Mouse (Mus musculus) cerebellum, postnatal 10 days (tissue): Measurements from ENCODE around the gene Crhr1.

Experiments
- DNase-seq, 2 experiments: peaks; one replicate each; pipeline ENCODE4 v3.0.0; 2021; ENCODE audit warnings: mixed read lengths in 2 of 2

Gene Crhr1

GRCm38 (mm10) chr11:104144930-104145329 is 12.3 kb downstream of the Crhr1 start:
- no peak for DNase-seq

GRCm38 (mm10) chr11:104148787-104149186 is 16.1 kb downstream of the Crhr1 start:
- DNase-seq = peak; percentile 77 to 84

- no peak for DNase-seq
These were observed 18.3 kb downstream of the Crhr1 start for GRCm38 (mm10) chr11:104150911-104151310.

GRCm38 (mm10) chr11:104154332-104154731 is 21.7 kb downstream of the Crhr1 start:
- peak in 1 of 2 experiments; percentile 44 for DNase-seq

- DNase-seq = peak; percentile 96 to 97
These were observed 22.4 kb downstream of the Crhr1 start for GRCm38 (mm10) chr11:104154820-104155635.

- DNase-seq = no peak
These were observed 23.2 kb downstream of the Crhr1 start for GRCm38 (mm10) chr11:104155899-104156298.

GRCm38 (mm10) chr11:104156391-104156790 is 23.7 kb downstream of the Crhr1 start:
- no peak for DNase-seq

GRCm38 (mm10) chr11:104157603-104158259 is 25.1 kb downstream of the Crhr1 start:
- DNase-seq = peak; percentile 90 to 94

- DNase-seq = peak in 1 of 2 experiments; percentile 36
These were observed 25.7 kb downstream of the Crhr1 start for GRCm38 (mm10) chr11:104158260-104158907.

- DNase-seq = peak in 1 of 2 experiments; percentile 50
These were observed 27.2 kb downstream of the Crhr1 start for GRCm38 (mm10) chr11:104159769-104160272.

GRCm38 (mm10) chr11:104161153-104161552 is 28.5 kb downstream of the Crhr1 start:
- no peak for DNase-seq

GRCm38 (mm10) chr11:104164257-104164656 is 31.6 kb downstream of the Crhr1 start:
- no peak for DNase-seq

GRCm38 (mm10) chr11:104171281-104171781 is 38.7 kb downstream of the Crhr1 start:
- DNase-seq = peak; percentile 90 to 93

- peak; percentile 28 to 36 for DNase-seq
These were observed 46.2 kb downstream of the Crhr1 start for GRCm38 (mm10) chr11:104178893-104179292.

GRCm38 (mm10) chr11:104179804-104180203 is 47.1 kb downstream of the Crhr1 start:
- peak; percentile 75 to 80 for DNase-seq

GRCm38 (mm10) chr11:104182141-104182540 is 49.5 kb downstream of the Crhr1 start:
- peak; percentile 35 to 38 for DNase-seq

GRCm38 (mm10) chr11:104186135-104186836 is 53.6 kb downstream of the Crhr1 start, which contains the start of gene Sppl2c:
Gene Sppl2c (plus strand): TSS chr11:104186327.
- peak; percentile 51 to 52 for DNase-seq

- DNase-seq = peak in 1 of 2 experiments; percentile 26
These were observed 54.1 kb downstream of the Crhr1 start for GRCm38 (mm10) chr11:104186837-104187150.

- peak in 1 of 2 experiments; percentile 41 for DNase-seq
These were observed 55.1 kb downstream of the Crhr1 start for GRCm38 (mm10) chr11:104187766-104188165.

- peak; percentile 90 to 93 for DNase-seq
These were observed 57.4 kb downstream of the Crhr1 start for GRCm38 (mm10) chr11:104190008-104190407.

- DNase-seq = no peak
These were observed 62.7 kb downstream of the Crhr1 start for GRCm38 (mm10) chr11:104195382-104195781.

- DNase-seq = peak; percentile 95 to 99
These were observed 63.1 kb downstream of the Crhr1 start for GRCm38 (mm10) chr11:104195791-104196190.
